Mouse (Mus musculus): ENCODE results near the gene Efna5. TPM values are rescaled to one million over a fixed set of nuclear protein-coding genes. Genes with fewer than 3 reads are reported as not detected.

The Efna5 gene
- polyA plus RNA-seq, 1 experiment from 2014 or later: 22.4 TPM

DNA sequence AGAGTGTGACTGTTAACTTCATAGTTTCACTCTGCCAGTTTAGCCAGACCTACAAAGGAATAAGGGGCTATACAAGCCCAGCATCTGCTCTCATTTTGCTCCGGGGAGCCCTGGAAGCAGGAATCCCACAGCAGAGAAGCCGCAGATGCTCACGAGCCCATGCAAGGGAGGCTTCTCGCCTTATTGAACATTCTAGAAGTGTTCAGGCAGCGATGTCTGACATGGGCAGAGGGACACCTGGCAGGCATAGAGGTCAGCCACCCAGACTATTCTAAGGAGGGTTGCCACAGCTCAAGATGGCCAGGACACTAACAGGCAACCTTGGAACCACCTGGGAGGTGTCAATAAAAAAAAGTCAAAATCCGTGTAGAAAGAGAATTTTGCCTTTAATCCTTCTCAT is 214.4 kb downstream of the Efna5 start:
- Histone ChIP-seq H3K4me2 (no peak overlapping the region), H3K9me3 (replicated peaks) (no peaks in the 10 kb centered on the region), H3K36me3 (no peaks in the 10 kb centered on the region), H3K4me3 (no peak overlapping the region), H3K27me3 (no peaks in the 10 kb centered on the region), H3K27ac (no peak overlapping the region), H3K9ac (no peak overlapping the region), H3K4me1 (replicated peaks) (peaks cover 16% of the 10 kb centered on the region)
- no peak for ATAC-seq (replicated peaks; ENCODE audit: insufficient number of reproducible peaks, insufficient read depth, low FRiP score, low read depth)
- 87% methylated on average over 6 of the region's 6 CpGs for whole genome bisulfite sequencing

DNA sequence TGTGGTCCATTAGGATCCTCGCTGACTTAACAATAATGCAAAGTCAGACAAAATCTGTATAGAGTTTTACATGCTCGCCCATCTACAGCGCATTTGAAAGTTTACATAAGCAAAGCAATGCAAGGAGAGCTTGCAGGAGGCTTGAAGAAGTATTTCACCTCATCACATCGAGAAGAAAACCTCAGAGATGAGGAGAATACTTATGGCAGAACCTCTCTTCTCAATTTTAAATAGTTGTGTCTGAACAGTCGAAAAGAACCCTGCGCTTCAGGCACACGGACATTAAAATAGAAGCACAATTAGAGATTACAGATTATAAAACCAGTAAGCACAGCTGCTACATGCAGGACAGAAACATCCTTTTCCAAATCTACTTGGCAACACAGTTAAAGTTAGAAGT is 215.3 kb downstream of the Efna5 start:
- no peak overlapping the region for H3K4me2 ChIP-seq
- ATAC-seq (replicated peaks; ENCODE audit: insufficient number of reproducible peaks, insufficient read depth, low FRiP score, low read depth): no peak
- H3K27me3 ChIP-seq: no peaks in the 10 kb centered on the region
- H3K36me3 ChIP-seq: no peaks in the 10 kb centered on the region
- H3K9me3 ChIP-seq (replicated peaks): no peaks in the 10 kb centered on the region
- H3K9ac ChIP-seq: no peak overlapping the region
- H3K4me3 ChIP-seq: no peak overlapping the region
- 82% methylated on average over 7 of the region's 7 CpGs for WGBS
- peaks cover 24% of the 10 kb centered on the region for H3K4me1 ChIP-seq (replicated peaks)
- H3K27ac ChIP-seq: no peak overlapping the region

DNA sequence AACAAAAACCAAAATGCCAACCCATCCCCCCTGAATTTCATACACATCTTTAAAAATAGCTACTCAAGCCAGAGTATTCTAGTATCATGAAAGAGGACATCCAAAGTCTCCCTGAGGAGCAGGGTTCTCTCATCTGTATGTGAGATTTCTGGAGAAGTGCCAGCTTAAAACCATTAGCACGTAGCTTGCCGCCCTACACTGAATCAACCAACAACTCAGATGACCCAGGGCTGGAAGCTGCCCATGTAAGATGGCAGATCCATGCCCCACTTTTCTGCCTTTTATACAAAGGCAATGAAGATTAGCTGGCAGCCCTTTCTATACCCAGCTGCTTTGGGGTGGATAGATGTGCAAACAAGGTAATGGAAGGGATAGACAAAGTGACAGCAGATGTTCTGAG is 216.4 kb downstream of the Efna5 start:
- no peak; the same call in 1 of the 2 replicates for ATAC-seq (replicated peaks; ENCODE audit: insufficient number of reproducible peaks, insufficient read depth, low FRiP score, low read depth)
- no peaks in the 10 kb centered on the region for H3K9me3 ChIP-seq (replicated peaks)
- peaks cover 30% of the 10 kb centered on the region for H3K4me1 ChIP-seq (replicated peaks)
- H3K9ac ChIP-seq: no peak overlapping the region
- 42% methylated on average over 2 of the region's 2 CpGs for WGBS
- H3K36me3 ChIP-seq: no peaks in the 10 kb centered on the region
- H3K4me3 ChIP-seq: no peak overlapping the region
- peak overlapping the region; percentile 35; the same call in 1 of the 2 replicates for H3K27ac ChIP-seq
- no peaks in the 10 kb centered on the region for H3K27me3 ChIP-seq
- no peak overlapping the region for H3K4me2 ChIP-seq

DNA sequence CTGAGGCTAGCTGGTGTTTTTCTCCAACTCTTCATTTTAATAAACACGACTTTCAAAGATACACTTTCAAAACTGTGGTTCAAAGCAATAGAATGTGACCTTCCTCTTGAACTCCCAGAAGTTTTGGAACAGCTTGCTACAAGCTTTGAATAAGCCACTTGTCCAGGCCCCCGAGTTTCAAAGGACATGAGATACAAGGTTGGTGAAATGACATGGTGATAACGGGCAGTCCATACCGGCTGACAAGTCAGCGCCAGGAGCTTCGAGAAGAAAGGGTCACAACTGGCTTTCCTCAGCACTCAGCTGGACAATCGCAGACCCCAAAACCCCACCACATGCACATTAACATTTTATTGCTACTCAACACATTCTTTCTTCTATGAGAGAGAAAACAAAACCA is 219.3 kb downstream of the Efna5 start:
- no peak overlapping the region for H3K4me3 ChIP-seq
- H3K9ac ChIP-seq: no peak overlapping the region
- H3K27ac ChIP-seq: peak overlapping the region; percentile 77
- peak; percentile 61 for ATAC-seq (replicated peaks; ENCODE audit: insufficient number of reproducible peaks, insufficient read depth, low FRiP score, low read depth)
- no peaks in the 10 kb centered on the region for H3K9me3 ChIP-seq (replicated peaks)
- H3K27me3 ChIP-seq: no peaks in the 10 kb centered on the region
- WGBS: 25% methylated on average over 7 of the region's 7 CpGs
- peaks cover 43% of the 10 kb centered on the region for H3K4me1 ChIP-seq (replicated peaks)
- H3K4me2 ChIP-seq: peak overlapping the region; percentile 23
- no peaks in the 10 kb centered on the region for H3K36me3 ChIP-seq

DNA sequence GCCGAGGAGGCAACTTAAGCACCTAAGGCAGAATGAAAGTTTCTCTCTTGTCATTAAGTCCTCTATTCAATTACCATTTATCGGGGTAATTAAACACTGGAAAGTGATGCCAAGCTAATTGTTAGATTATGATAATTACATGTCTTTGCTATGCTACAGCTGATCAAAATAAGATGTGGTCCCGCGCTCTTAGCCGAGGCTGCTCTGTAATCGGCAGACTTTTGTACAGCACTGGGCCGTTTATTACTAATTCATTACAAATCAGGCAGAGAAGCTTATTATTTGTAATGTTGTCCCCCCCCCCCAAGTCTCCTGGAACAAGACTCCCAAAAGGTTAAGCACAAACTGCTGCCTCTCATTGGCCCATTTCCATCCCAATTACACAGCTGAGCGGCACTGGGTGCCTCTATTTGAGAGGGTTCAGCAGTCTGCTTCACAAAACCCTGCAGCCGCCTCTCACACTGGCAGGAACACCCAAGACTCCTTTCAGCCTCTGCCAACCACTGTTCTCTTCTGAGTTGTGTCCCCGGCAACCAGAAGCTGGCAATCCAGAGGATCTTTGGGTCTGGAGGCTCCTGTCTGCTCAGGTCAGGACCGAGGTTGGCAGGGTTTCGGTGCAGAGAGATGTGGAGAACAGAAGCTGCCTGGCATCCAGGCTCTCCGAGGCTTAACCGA is 221.5 kb downstream of the Efna5 start:
- 85% methylated on average over 14 of the region's 14 CpGs for WGBS
- Histone ChIP-seq H3K36me3 (no peaks in the 10 kb centered on the region), H3K4me1 (replicated peaks) (peaks cover 49% of the 10 kb centered on the region), H3K27me3 (no peaks in the 10 kb centered on the region), H3K4me2 (no peak overlapping the region), H3K9ac (no peak overlapping the region), H3K27ac (no peak overlapping the region), H3K9me3 (replicated peaks) (no peaks in the 10 kb centered on the region), H3K4me3 (no peak overlapping the region)
- no peak for ATAC-seq (replicated peaks; ENCODE audit: insufficient number of reproducible peaks, insufficient read depth, low FRiP score, low read depth)

DNA sequence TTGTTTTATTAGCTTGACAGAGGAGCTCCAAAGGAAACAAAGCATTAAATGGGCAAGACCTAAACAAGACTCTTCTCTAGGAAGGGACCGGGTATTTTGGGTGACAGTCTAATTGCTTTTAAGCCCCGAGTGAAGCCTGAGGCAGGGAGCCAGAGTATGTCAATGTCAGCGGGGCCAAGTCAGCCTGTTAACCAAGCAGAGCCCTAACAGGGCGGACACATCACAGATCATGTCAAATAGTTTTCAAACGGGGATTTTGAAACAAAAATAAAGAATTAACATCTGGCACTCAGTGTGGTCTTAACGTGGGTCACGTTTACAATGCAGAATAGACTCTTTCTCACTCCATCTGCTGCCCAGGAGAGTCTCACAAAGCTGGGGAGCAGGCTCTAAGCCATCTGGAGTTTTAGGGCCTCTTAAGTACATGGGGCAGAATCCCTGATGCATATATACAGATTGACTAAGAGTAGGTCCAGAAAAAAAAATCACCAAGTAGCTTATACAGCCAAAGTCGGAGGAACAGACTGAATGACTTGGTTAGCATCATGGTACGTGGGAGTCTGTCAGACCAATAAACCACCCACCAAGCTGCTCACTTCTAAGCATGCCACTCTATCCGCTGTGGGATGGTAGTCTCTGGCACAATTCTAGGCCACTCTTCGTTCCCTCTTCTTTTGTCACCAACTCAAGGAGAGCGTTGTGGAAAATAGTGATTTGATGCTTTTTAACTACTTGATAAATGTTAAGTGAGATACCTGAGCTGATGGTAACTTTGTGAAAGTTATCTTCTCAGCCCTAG is 223.1 kb downstream of the Efna5 start:
- H3K27me3 ChIP-seq: no peaks in the 10 kb centered on the region
- no peak overlapping the region for H3K4me2 ChIP-seq
- no peak for ATAC-seq (replicated peaks; ENCODE audit: insufficient number of reproducible peaks, insufficient read depth, low FRiP score, low read depth)
- H3K27ac ChIP-seq: no peak overlapping the region
- H3K4me1 ChIP-seq (replicated peaks): peaks cover 41% of the 10 kb centered on the region
- WGBS: 60% methylated on average over 12 of the region's 12 CpGs
- no peaks in the 10 kb centered on the region for H3K9me3 ChIP-seq (replicated peaks)
- no peaks in the 10 kb centered on the region for H3K36me3 ChIP-seq
- H3K9ac ChIP-seq: no peak overlapping the region
- H3K4me3 ChIP-seq: no peak overlapping the region

DNA sequence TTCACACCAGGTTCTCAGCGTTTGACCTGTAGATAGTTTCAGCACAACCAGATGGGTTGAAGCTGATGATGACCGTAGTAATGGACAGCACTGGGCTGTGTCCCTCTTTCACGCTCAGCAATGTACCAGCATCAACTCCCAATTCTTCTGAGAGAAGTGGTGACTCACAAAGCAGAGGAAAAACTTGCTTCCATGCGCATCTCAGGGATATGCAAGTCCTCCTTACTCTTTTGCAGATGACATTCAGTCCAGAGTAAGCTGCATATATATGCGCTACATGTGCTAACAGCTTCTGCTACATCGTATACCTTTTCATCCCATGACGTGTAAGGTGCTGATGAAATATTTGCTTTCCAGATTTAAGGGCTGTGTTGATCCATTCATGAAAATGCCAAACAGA is 224.1 kb downstream of the Efna5 start:
- H3K27ac ChIP-seq: no peak overlapping the region
- H3K36me3 ChIP-seq: no peaks in the 10 kb centered on the region
- H3K9me3 ChIP-seq (replicated peaks): no peaks in the 10 kb centered on the region
- no peak overlapping the region for H3K4me3 ChIP-seq
- H3K9ac ChIP-seq: no peak overlapping the region
- H3K27me3 ChIP-seq: no peaks in the 10 kb centered on the region
- peaks cover 41% of the 10 kb centered on the region for H3K4me1 ChIP-seq (replicated peaks)
- WGBS: 80% methylated on average over 7 of the region's 7 CpGs
- ATAC-seq (replicated peaks; ENCODE audit: insufficient number of reproducible peaks, insufficient read depth, low FRiP score, low read depth): no peak
- no peak overlapping the region for H3K4me2 ChIP-seq

DNA sequence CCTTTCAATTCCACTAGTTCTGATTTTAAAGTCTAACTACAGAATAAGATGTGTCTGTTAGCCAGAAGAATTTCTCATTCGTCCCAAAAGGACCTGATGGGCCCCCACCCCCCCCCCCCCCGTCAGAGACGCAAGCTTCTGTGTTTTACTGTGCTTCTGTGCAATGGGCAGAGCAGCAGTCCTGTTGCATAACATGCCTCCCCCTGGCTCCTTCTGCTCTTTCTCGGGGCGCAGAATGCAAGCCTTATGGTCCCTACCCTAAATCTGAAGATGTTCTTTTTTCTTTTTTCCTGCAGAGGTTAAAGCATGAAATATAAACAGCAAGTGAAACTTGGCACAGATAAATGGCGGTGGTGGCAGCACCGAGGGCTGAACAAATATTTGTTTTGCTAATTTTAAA is 224.5 kb downstream of the Efna5 start:
- no peak overlapping the region for H3K4me3 ChIP-seq
- 40% methylated on average over 7 of the region's 7 CpGs for WGBS

DNA sequence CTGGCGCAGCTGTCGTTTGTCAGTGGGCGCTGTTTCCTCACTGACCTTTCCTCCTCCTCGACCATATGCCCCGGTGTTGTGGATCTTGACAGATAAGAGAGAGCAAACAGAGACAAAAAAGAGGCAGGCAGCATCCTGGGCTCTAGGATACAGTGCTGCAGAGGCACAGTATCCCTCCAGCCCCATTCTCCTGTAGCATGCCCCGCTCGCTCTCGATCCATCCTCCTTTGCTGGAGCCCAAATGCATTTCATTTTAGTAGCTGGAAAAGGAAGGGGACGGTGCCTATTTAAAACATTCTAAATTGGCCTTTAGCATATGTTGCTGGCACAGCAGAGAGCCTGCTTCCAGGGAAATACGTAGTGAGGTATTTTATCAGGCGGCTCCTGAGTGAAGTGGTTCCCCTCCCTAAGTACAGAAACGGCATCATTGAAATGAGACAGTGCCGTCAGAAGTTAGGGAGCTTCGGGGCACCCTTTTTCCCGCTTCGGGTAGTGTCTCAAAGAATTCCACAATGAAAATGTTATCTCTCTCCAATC is 225.2 kb downstream of the Efna5 start:
- no peak for ATAC-seq (replicated peaks; ENCODE audit: insufficient number of reproducible peaks, insufficient read depth, low FRiP score, low read depth)
- Histone ChIP-seq H3K27me3 (no peaks in the 10 kb centered on the region), H3K36me3 (no peaks in the 10 kb centered on the region), H3K9me3 (replicated peaks) (no peaks in the 10 kb centered on the region), H3K4me3 (peak overlapping the region; percentile 32), H3K27ac (peak overlapping the region; percentile 24; the same call in 1 of the 2 replicates), H3K9ac (no peak overlapping the region), H3K4me1 (replicated peaks) (peaks cover 37% of the 10 kb centered on the region), H3K4me2 (peak overlapping the region; percentile 50)
- WGBS: 29% methylated on average over 16 of the region's 16 CpGs

More for the DNA sequence above, 224.5 kb downstream of the Efna5 start:
- Histone ChIP-seq H3K27ac (no peak overlapping the region), H3K4me2 (peak overlapping the region; percentile 50), H3K36me3 (no peaks in the 10 kb centered on the region), H3K9ac (no peak overlapping the region), H3K9me3 (replicated peaks) (no peaks in the 10 kb centered on the region), H3K27me3 (no peaks in the 10 kb centered on the region), H3K4me1 (replicated peaks) (peaks cover 44% of the 10 kb centered on the region)
- no peak for ATAC-seq (replicated peaks; ENCODE audit: insufficient number of reproducible peaks, insufficient read depth, low FRiP score, low read depth)

DNA sequence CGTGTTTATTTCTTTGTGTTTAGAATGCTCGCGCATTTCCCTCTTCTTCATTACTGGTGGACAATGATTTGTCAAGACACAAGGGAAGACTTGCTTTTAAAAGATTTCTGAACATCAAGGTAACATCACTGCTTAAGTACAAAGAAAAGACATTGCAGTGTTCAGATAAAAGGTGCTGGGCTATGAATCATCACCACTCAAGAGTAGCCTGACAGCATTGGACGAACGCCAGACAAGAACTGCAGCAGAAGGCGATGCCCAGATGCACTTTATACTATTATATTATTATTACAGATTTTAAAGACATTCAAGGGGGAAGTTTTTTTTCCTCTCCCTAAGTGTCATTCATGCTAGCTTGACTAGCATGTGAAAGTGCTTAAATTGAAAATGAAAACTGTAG is 228.7 kb downstream of the Efna5 start:
- H3K27me3 ChIP-seq: no peaks in the 10 kb centered on the region

DNA sequence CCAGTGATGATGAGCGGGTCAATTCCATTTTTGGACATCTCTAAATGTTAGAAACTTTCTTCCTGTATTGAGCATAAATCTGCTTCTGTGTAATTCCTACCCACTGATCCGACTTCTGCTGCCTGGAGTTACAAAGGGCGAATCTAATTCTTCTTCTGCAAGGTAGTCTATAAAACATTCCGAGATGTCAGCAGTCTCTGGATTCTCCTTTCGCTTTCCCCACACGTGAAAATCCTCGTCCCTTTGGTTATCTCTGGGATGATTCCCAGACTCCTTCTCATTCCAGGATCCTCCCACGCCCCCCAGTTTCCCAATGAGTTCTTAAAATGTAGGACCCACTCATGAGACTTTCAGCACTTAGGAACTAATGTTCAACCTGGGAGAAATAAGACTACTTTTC is 229.4 kb downstream of the Efna5 start:
- Histone ChIP-seq H3K36me3 (no peaks in the 10 kb centered on the region), H3K4me2 (no peak overlapping the region), H3K27me3 (no peaks in the 10 kb centered on the region), H3K27ac (no peak overlapping the region), H3K9me3 (replicated peaks) (no peaks in the 10 kb centered on the region), H3K9ac (no peak overlapping the region), H3K4me1 (replicated peaks) (peaks cover 20% of the 10 kb centered on the region), H3K4me3 (no peak overlapping the region)
- WGBS: 67% methylated on average over 8 of the region's 8 CpGs
- ATAC-seq (replicated peaks; ENCODE audit: insufficient number of reproducible peaks, insufficient read depth, low FRiP score, low read depth): no peak

More for the DNA sequence above, 228.7 kb downstream of the Efna5 start:
- H3K4me2 ChIP-seq: no peak overlapping the region
- H3K27ac ChIP-seq: no peak overlapping the region
- peaks cover 26% of the 10 kb centered on the region for H3K4me1 ChIP-seq (replicated peaks)
- ATAC-seq (replicated peaks; ENCODE audit: insufficient number of reproducible peaks, insufficient read depth, low FRiP score, low read depth): no peak
- H3K9ac ChIP-seq: no peak overlapping the region
- H3K4me3 ChIP-seq: no peak overlapping the region
- no peaks in the 10 kb centered on the region for H3K36me3 ChIP-seq
- WGBS: 48% methylated on average over 6 of the region's 6 CpGs
- H3K9me3 ChIP-seq (replicated peaks): no peaks in the 10 kb centered on the region
